Mouse (Mus musculus) megakaryocyte, embryonic 14.5 days (primary cell): ENCODE data around the gene Gm1604a.
"Not testable (repeated sequence)": the region's sequence is repeated elsewhere in the genome, so short reads cannot be mapped to it uniquely, and the experiment has no call there.

Experiments used
- FLI1 ChIP-seq: IDR thresholded peaks from 2 replicates; pipeline ENCODE4 v1.6.1; 2012; ENCODE audit warnings: low read length, inconsistent platforms, mixed read lengths
- GATA1 ChIP-seq: IDR thresholded peaks from 3 replicates; pipeline ENCODE4 v1.6.1; 2012; ENCODE audit warnings: mixed read lengths, low read length, inconsistent platforms, borderline replicate concordance

DNA sequence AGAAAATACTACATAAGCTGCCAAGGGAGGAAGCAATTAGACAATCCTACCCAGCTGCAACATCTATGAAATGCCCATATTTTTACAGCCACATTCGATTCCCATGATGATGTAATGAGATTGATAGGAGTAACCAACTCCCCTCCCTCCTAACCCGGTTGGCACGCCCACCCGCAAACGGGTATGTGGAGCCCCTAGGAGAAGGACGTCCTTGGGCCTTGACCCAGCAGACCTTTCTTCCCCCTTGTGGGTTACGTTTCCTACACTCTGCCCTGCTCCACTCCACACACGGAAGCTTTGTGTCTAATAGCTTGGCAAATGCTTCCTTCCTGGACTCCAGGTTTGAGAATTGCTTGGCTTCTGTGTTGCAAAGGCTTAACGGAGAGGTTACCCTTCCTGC lies 15.5 kb upstream of the Gm1604a start:
- TF ChIP-seq GATA1, FLI1: not testable (repeated sequence)
